Mouse (Mus musculus): ENCODE results near the gene Cntfr.

GRCm38 (mm10) chr4:41634631-41635030 is 62.3 kb downstream of the Cntfr start:
- TF ChIP-seq CTCF (IDR thresholded peaks at IDR 0.05; ENCODE audit: control insufficient read depth, insufficient read depth, insufficient replicate concordance, low read depth, low read length) (no peak), POLR2A (IDR thresholded peaks at IDR 0.05; ENCODE audit: control insufficient read depth, low read depth, low read length) (no peak)
